Mouse (Mus musculus) thymus, adult 2 months (tissue): ENCODE data around the gene Zbtb2.

Experiments
- CTCF ChIP-seq: fragments of 200-500 bp; IDR thresholded peaks from 2 replicates; pipeline ENCODE4 v1.5.1; 2012; ENCODE audit warnings: mild to moderate bottlenecking, control low read depth, low read length, moderate library complexity, borderline replicate concordance; ENCODE audit not compliant: control insufficient read depth, poor library complexity, insufficient read depth; ENCODE audit errors: extremely low read depth
- POLR2A ChIP-seq: fragments of 200-500 bp; IDR thresholded peaks from 2 replicates; pipeline ENCODE4 v1.6.1; 2012; ENCODE audit warnings: mild to moderate bottlenecking, low read length, control low read depth, moderate library complexity; ENCODE audit not compliant: control insufficient read depth, poor library complexity, insufficient read depth; ENCODE audit errors: extremely low read depth

GRCm38 (mm10) chr10:4391076-4391475 lies 3.2 kb upstream of the Zbtb2 start:
- TF ChIP-seq POLR2A = no peak
- TF ChIP-seq CTCF = no peak
